Mouse (Mus musculus) T-helper 1 cell (primary cell): Measurements from ENCODE around the gene Nubp1.

Source experiments
- in situ Hi-C: fragments of 300-600 bp; cut with MboI, MseI; formaldehyde crosslinking; loops from one replicate; pipeline ENCODE4 v1.15.1; 2025; ENCODE audit warnings: high pct_unique_total_duplicates

Nubp1 gene

GRCm38 (mm10) chr16:10465011-10465681 is 53.4 kb downstream of the Nubp1 start:
- in situ Hi-C loops = no loop called here

DNA sequence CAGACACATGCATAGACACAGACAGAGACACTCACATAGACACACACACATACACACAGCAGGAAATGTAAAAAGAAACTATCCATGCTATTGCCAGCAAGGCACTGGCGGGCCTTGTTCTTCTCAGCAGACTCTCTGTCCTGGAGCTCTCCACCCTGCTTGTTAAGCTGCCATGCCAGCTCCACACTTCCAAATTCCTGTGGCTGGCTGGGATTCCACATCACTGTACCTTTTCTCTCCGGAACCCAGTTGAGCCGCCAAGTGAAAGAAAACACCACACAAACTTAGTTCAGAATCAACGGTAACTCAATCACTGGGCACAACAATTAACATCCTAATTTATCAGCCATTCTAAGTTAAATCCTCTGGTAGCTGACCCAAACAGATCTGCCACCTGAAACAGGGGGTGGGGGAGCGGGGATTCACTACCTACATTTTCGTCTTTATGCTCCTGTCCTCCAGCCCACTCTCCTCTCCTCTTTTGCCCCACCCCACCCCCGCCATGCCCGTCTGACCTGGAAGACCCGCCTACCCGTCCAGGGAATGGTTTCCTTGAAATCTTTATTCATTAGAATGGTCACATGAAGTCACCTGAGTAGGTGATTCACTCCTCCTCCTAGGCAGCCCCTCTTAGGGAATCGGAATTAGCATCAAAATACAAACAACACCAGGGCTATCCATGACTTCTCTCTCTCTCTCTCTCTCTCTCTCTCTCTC is 55.8 kb downstream of the Nubp1 start:
- in situ Hi-C loops = no loop called here

GRCm38 (mm10) chr16:10468201-10468600 is 56.5 kb downstream of the Nubp1 start:
- in situ Hi-C loops = no loop called here

- in situ Hi-C loops = no loop called here
Measured at GRCm38 (mm10) chr16:10471950-10472349, 60.2 kb downstream of the Nubp1 start.
